Mouse (Mus musculus) kidney, postnatal 0 days (tissue): ENCODE results near the gene Pakap. TPM values are rescaled to one million over a fixed set of nuclear protein-coding genes. Genes with fewer than 3 reads are reported as not detected.

Source experiments
- ATAC-seq: fragments of 200-750 bp; cut with Nextera tagmentation; replicated peaks from 2 replicates; pipeline ENCODE4 v1.8.0; 2017; ENCODE audit warnings: low read depth, moderate number of reproducible peaks, moderate TSS enrichment, moderate library complexity; ENCODE audit not compliant: low FRiP score
- DNase-seq: peaks from one replicate; pipeline ENCODE4 v3.0.0-alpha.2; 2016; ENCODE audit warnings: low spot score
- H3K27ac ChIP-seq: fragments of 300-500 bp; sonication (generic); 2 replicates; pipeline ENCODE4 v1.5.1; 2014; ENCODE audit warnings: mild to moderate bottlenecking
- H3K27me3 ChIP-seq: fragments of 300-500 bp; sonication (generic); 2 replicates; pipeline ENCODE4 v1.6.1; 2014; ENCODE audit warnings: low read length, mixed read lengths; ENCODE audit not compliant: insufficient read depth
- H3K36me3 ChIP-seq: fragments of 300-500 bp; sonication (generic); 2 replicates; pipeline ENCODE4 v1.6.1; 2014; ENCODE audit warnings: low read length, mixed read lengths; ENCODE audit not compliant: insufficient read depth
- H3K4me1 ChIP-seq: fragments of 300-500 bp; sonication (generic); replicated peaks from 2 replicates; pipeline ENCODE4 v1.6.1; 2014; ENCODE audit warnings: antibody characterized with exemption, low read length, mixed read lengths; ENCODE audit not compliant: insufficient read depth
- H3K4me2 ChIP-seq: fragments of 300-500 bp; sonication (generic); 2 replicates; pipeline ENCODE4 v1.6.1; 2014; ENCODE audit warnings: mild to moderate bottlenecking, low read length, moderate library complexity, mixed read lengths
- H3K4me3 ChIP-seq: fragments of 300-500 bp; sonication (generic); replicated peaks from 2 replicates; pipeline ENCODE4 v1.5.1; 2014; ENCODE audit warnings: low read depth, low read length
- H3K9ac ChIP-seq: fragments of 300-500 bp; sonication (generic); 2 replicates; pipeline ENCODE4 v1.6.1; 2014; ENCODE audit warnings: low read depth, low read length
- H3K9me3 ChIP-seq: fragments of 300-500 bp; sonication (generic); replicated peaks from 2 replicates; pipeline ENCODE4 v1.6.1; 2016; ENCODE audit warnings: low read length, inconsistent platforms, mixed read lengths
- CTCF ChIP-seq: IDR thresholded peaks from 2 replicates; pipeline ENCODE4 v1.5.1; 2016; ENCODE audit warnings: antibody characterized with exemption, low read depth, mild to moderate bottlenecking, moderate library complexity
- WGBS: fragments of 180-500 bp; shearing (Covaris S2); extraction: QIAGEN DNeasy Blood & Tissue Kit; methylation state at CpG from one replicate; pipeline ENCODE4 v1.1.7; 2014; 5-methylcytosine and 5-hydroxymethylcytosine counted together
- polyA plus RNA-seq: library from polyadenylated mRNA; unstranded; fragments of >200 nt; fragmentation: Nextera tagmentation; extraction: Ambion mirVana; gene quantifications from 2 replicates; pipeline ENCODE4 v1.2.1, GENCODE M21; 2015

Pakap gene
- polyA plus RNA-seq, 1 experiment from 2014 or later = 11.5 TPM

- Histone ChIP-seq H3K9me3 (no peaks in the 10 kb centered on the region), H3K36me3 (no peaks in the 10 kb centered on the region), H3K27me3 (no peaks in the 10 kb centered on the region), H3K4me2 (no peak overlapping the region), H3K4me1 (no peaks in the 10 kb centered on the region), H3K4me3 (no peak overlapping the region), H3K9ac (no peak overlapping the region), H3K27ac (no peak overlapping the region)
- ATAC-seq (no peak), DNase-seq (no peak)
- 49% methylated on average over 7 of the region's 7 CpGs for WGBS
- TF ChIP-seq CTCF = no peak
These were observed 152.9 kb downstream of the Pakap start for GRCm38 (mm10) chr4:57720869-57721361.

GRCm38 (mm10) chr4:57722296-57722695 lies 154.3 kb downstream of the Pakap start:
- Histone ChIP-seq H3K27me3 (no peaks in the 10 kb centered on the region), H3K9me3 (no peaks in the 10 kb centered on the region), H3K36me3 (no peaks in the 10 kb centered on the region), H3K9ac (no peak overlapping the region), H3K4me1 (no peaks in the 10 kb centered on the region), H3K4me2 (no peak overlapping the region), H3K27ac (no peak overlapping the region), H3K4me3 (no peak overlapping the region)
- ATAC-seq = no peak
- WGBS = 81% methylated on average over 4 of the region's 4 CpGs
- no peak for TF ChIP-seq CTCF
- DNase-seq = no peak

- DNase-seq (no peak), ATAC-seq (no peak)
- Histone ChIP-seq H3K4me3 (no peak overlapping the region), H3K36me3 (no peaks in the 10 kb centered on the region), H3K9ac (no peak overlapping the region), H3K27me3 (no peaks in the 10 kb centered on the region), H3K4me1 (no peaks in the 10 kb centered on the region), H3K9me3 (no peaks in the 10 kb centered on the region), H3K4me2 (no peak overlapping the region), H3K27ac (no peak overlapping the region)
- TF ChIP-seq CTCF = peak; percentile 61
- 61% methylated on average over 2 of the region's 2 CpGs for WGBS
These were observed 155.7 kb downstream of the Pakap start for GRCm38 (mm10) chr4:57723659-57724058.

- TF ChIP-seq CTCF = no peak
- H3K27ac ChIP-seq = no peak overlapping the region
- DNase-seq (no peak), ATAC-seq (no peak)
- WGBS = 38% methylated on average over 1 of the region's 1 CpGs
- H3K9ac ChIP-seq = no peak overlapping the region
- H3K4me1 ChIP-seq = no peaks in the 10 kb centered on the region
- no peaks in the 10 kb centered on the region for H3K9me3 ChIP-seq
- H3K36me3 ChIP-seq = no peaks in the 10 kb centered on the region
- no peaks in the 10 kb centered on the region for H3K27me3 ChIP-seq
- no peak overlapping the region for H3K4me3 ChIP-seq
- H3K4me2 ChIP-seq = no peak overlapping the region
These were observed 157.6 kb downstream of the Pakap start for GRCm38 (mm10) chr4:57725569-57725968.

GRCm38 (mm10) chr4:57728611-57729183 lies 160.7 kb downstream of the Pakap start:
- Histone ChIP-seq H3K4me3 (no peak overlapping the region), H3K27ac (no peak overlapping the region), H3K27me3 (no peaks in the 10 kb centered on the region), H3K36me3 (no peaks in the 10 kb centered on the region), H3K4me2 (no peak overlapping the region), H3K4me1 (no peaks in the 10 kb centered on the region), H3K9me3 (no peaks in the 10 kb centered on the region), H3K9ac (no peak overlapping the region)
- DNase-seq (no peak), ATAC-seq (no peak)
- 84% methylated on average over 4 of the region's 4 CpGs for WGBS
- TF ChIP-seq CTCF = no peak

- ATAC-seq = no peak
- WGBS = 91% methylated on average over 6 of the region's 6 CpGs
These were observed 162.1 kb downstream of the Pakap start for GRCm38 (mm10) chr4:57730047-57730446.

More at GRCm38 (mm10) chr4:57730047-57730446, 162.1 kb downstream of the Pakap start:
- no peak for DNase-seq
- no peak overlapping the region for H3K4me2 ChIP-seq
- no peak for TF ChIP-seq CTCF
- no peak overlapping the region for H3K9ac ChIP-seq
- H3K4me3 ChIP-seq = no peak overlapping the region
- H3K27me3 ChIP-seq = no peaks in the 10 kb centered on the region
- no peaks in the 10 kb centered on the region for H3K36me3 ChIP-seq
- no peaks in the 10 kb centered on the region for H3K9me3 ChIP-seq
- no peaks in the 10 kb centered on the region for H3K4me1 ChIP-seq
- H3K27ac ChIP-seq = no peak overlapping the region
